Mouse (Mus musculus): Measurements from ENCODE around the gene Gm20388.

- TF ChIP-seq CTCF (IDR thresholded peaks at IDR 0.05; ENCODE audit: low read depth, low read length) (no peak), POLR2A (IDR thresholded peaks at IDR 0.05; ENCODE audit: insufficient read depth, low read length) (no peak), EP300 (IDR thresholded peaks at IDR 0.05; ENCODE audit: insufficient read depth, low read depth, low read length) (no peak)
Observed at GRCm38 (mm10) chr8:123740263-123740662, 3829.6 kb downstream of the Gm20388 start.

Data from ES-Bruce4 (cell line).